Mouse (Mus musculus) spleen, adult 2 months (tissue): ENCODE results near the gene Itgb1bp1. TPM values are rescaled to one million over a fixed set of nuclear protein-coding genes. Genes with fewer than 3 reads are reported as not detected.

ENCODE experiments used
- DNase-seq, 2 experiments: peaks; one replicate each; pipeline versions ENCODE4 v3.0.0 to v3.0.0-alpha.2; 2012 to 2021; ENCODE audit warnings: low spot score in 2 of 2, low read depth in 1 of 2
- H3K27ac ChIP-seq: fragments of 200-500 bp; 2 replicates; pipeline ENCODE4 v1.5.1; 2012; ENCODE audit warnings: low read length, inconsistent platforms; ENCODE audit not compliant: insufficient read depth
- H3K27me3 ChIP-seq: fragments of 200-500 bp; 2 replicates; pipeline ENCODE4 v1.6.1; 2012; ENCODE audit warnings: mild to moderate bottlenecking, moderate library complexity, low read length, inconsistent platforms; ENCODE audit not compliant: control insufficient read depth, insufficient read depth
- H3K36me3 ChIP-seq: fragments of 200-500 bp; 2 replicates; pipeline ENCODE4 v1.6.1; 2012; ENCODE audit warnings: mild to moderate bottlenecking, low read length, inconsistent platforms; ENCODE audit not compliant: control insufficient read depth, insufficient read depth
- H3K4me1 ChIP-seq: fragments of 200-500 bp; 2 replicates; pipeline ENCODE4 v1.6.1; 2011; ENCODE audit warnings: inconsistent platforms; ENCODE audit not compliant: control insufficient read depth, insufficient read depth, insufficient read length
- H3K4me3 ChIP-seq: fragments of 200-500 bp; 2 replicates; pipeline ENCODE4 v1.5.1; 2011; ENCODE audit warnings: mild to moderate bottlenecking, inconsistent platforms; ENCODE audit not compliant: insufficient read depth, insufficient read length; ENCODE audit errors: extremely low read depth
- CTCF ChIP-seq: fragments of 200-500 bp; IDR thresholded peaks from 2 replicates; pipeline ENCODE4 v1.5.1; 2011; ENCODE audit warnings: mild to moderate bottlenecking, inconsistent platforms; ENCODE audit not compliant: insufficient read depth, insufficient read length, insufficient replicate concordance; ENCODE audit errors: extremely low read depth
- POLR2A ChIP-seq: fragments of 200-500 bp; IDR thresholded peaks from 2 replicates; pipeline ENCODE4 v1.6.1; 2011; ENCODE audit warnings: low read depth, low read length, inconsistent platforms
- WGBS: fragments of 180-500 bp; shearing (Covaris S2); methylation state at CpG from one replicate; pipeline ENCODE4 v1.1.7; 2018; 5-methylcytosine and 5-hydroxymethylcytosine counted together
- polyA plus RNA-seq: library from polyadenylated mRNA; depleted of rRNA; stranded (reverse); fragments of >200 nt; gene quantifications from 2 replicates; pipeline ENCODE4 v1.2.3, GENCODE M21; 2012; rRNA removed

Gene Itgb1bp1
- polyA plus RNA-seq, 1 experiment, result 7.1 TPM

- no peak for DNase-seq
- TF ChIP-seq POLR2A (no peak), CTCF (no peak)
- 0 out of 2 replicates have a peak, but pooled peaks cover 4% of the 10 kb centered on the region for H3K4me1 ChIP-seq
- H3K27ac ChIP-seq, result no peak overlapping the region
- H3K4me3 ChIP-seq, result no peak overlapping the region
- H3K36me3 ChIP-seq, result no peaks in the 10 kb centered on the region
- no peaks in the 10 kb centered on the region for H3K27me3 ChIP-seq
- 90% methylated on average over 2 of the region's 2 CpGs for WGBS
Measured at GRCm38 (mm10) chr12:21191546-21191945, 94.5 kb downstream of the Itgb1bp1 start.

Other genes with a start within 250 kb of the Itgb1bp1 start
- 25.4 and 26.2 TPM in 2 replicates for gene Cpsf3, start 893 bp downstream of the Itgb1bp1 start, polyA plus RNA-seq
- gene Iah1, start 30.1 kb upstream of the Itgb1bp1 start, polyA plus RNA-seq, result 36.3 and 39.3 TPM in 2 replicates
- 20.3 and 22.2 TPM in 2 replicates for gene Adam17, start 87.3 kb upstream of the Itgb1bp1 start, polyA plus RNA-seq
- gene Ywhaq, start 131.4 kb upstream of the Itgb1bp1 start, polyA plus RNA-seq, result 38.6 and 40.9 TPM in 2 replicates